Mouse (Mus musculus): ENCODE data around the gene Scn4a.

Gene Scn4a

DNA sequence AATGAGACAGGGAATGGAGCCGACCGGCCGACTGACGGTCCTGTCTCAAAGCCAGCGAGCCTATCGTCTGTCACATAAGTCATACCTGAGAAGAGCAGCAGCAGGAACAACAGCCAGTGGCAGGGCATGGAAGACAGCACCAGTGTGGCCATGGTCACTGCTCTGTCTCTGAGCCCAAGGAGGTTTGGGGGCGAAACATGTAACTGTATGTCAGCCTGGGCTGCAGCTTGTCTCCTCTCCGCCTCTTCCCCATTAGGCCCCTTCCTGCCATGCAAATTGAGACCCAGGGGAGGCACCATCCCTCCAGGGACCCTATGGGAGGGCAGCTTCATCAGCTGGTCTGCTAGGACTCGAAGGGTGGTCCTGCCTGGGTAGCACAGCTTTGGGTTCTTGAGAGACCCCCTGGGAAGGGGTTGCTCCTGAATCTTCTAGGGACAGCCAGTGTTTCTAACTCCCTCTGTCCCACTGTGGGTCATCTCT is 38.7 kb downstream of the Scn4a start, which contains the start of gene Cd79b:
Cd79b (minus strand) TSS at position 430 of the 480 bp plus-strand sequence.
- DNase-seq (ENCODE audit: low read depth, low spot score) = no peak

DNA sequence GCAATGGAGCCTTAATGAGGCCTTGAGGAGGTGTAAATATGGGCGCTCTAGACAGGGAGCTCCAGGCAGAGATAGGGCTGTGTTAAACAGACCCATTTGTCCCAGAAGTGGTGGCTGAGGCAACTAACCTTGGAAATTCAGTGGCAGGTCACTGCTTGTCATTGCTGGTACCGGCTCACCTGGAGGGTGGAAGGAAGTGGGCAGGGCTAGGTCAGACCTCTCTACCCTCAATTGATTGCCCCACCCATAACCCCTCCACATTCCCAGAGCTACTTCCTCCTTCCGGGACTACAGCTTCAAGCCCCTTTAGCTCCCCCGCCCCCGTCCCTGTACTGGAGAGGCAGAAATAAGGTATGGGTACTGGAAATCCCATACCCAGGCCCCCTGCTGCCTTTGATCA is 39.6 kb downstream of the Scn4a start:
- DNase-seq (ENCODE audit: low read depth, low spot score) = no peak

DNA sequence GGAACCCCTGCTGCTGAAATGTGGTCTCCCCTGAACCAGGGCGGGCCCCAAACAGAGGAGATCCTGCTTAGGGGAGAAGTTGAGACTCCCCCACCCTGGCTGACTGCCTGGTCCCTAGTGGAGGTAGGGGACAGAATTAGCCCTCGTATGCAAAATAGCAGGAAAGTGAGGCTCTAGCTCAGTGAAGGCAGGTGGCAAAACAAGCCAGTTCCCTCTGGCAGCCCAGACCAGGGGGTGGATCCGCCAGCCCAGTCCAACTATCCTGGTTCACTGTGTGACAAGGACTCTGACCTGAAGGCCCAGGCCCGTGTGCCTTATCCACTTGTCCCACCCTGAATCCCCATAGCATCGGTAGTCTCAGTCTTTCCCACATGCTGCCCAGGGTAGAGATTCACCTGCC is 43.0 kb downstream of the Scn4a start:
- no peak for DNase-seq (ENCODE audit: low read depth, low spot score)

DNA sequence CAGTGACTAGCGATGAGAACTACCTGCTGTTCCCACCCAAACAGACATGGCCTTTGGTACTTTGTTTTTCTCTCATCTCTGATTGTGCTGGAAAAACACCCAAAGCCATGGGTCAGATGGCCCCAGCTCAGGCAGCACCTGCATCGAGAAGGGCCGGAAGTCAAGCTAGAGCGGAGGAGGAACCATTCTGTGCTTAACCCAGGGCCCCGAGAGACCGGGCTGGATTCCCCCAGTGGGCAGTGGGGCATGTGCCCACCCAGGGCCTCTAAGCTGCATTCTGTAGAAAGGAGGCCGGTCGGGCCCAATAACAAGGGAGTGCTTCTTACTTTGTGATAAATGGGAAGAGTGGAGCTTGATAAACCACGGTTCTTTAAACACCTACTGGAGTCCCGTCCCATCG is 44.9 kb downstream of the Scn4a start:
- no peak for DNase-seq (ENCODE audit: low read depth, low spot score)

DNA sequence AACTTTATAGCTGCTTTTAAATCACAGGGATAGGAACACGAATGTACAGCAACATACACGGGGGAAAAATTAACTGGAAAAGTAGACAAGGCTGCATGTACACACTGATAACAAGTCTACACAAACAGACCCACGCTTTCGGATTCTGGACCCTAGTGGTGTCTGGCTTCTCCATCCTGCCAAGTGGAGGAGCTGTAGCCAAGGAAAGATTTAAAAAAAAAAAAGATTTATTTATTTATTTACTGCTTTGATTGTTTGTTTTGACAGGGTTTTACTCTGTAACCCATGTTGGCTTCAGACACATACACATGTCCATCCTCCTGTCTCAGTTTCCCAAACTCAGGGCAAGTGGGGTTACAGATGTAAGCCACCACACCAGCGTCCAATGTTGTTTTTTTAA is 45.7 kb downstream of the Scn4a start:
- no peak for DNase-seq (ENCODE audit: low read depth, low spot score)

DNA sequence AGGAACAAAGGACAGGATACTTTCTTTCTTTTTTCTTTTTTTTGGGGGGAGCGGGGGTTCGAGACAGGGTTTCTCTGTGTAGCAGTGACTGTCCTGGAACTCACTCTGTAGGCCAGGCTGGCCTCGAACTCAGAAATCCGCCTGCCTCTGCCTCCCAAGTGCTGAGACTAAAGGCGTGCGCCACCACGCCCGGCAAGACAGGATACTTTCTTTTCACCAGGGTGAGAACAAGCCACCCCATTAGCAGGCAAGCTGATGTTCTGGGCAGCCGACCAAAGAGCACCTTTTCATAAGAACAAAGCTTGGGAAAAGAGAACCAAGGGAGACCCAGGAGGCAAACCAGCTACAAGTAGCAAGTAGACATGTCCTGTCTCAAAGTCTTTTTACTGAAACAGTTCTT is 46.3 kb downstream of the Scn4a start:
- DNase-seq (ENCODE audit: low read depth, low spot score) = no peak

DNA sequence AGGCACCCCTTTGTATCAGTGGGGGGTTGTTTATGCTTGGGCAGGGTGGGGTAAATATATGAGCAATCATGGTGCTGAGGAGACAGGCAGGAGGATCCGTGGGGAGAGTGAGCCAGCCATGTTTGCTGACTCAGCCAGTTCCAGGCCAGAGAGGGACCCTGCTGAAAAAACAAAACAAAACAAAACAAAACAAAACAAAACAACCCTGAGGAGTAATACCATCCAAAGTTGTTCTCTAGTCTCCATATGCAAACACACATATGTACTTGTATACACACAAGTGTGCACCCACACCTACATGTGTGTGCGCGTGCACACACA is 47.1 kb downstream of the Scn4a start:
- DNase-seq (ENCODE audit: low read depth, low spot score) = no peak

DNA sequence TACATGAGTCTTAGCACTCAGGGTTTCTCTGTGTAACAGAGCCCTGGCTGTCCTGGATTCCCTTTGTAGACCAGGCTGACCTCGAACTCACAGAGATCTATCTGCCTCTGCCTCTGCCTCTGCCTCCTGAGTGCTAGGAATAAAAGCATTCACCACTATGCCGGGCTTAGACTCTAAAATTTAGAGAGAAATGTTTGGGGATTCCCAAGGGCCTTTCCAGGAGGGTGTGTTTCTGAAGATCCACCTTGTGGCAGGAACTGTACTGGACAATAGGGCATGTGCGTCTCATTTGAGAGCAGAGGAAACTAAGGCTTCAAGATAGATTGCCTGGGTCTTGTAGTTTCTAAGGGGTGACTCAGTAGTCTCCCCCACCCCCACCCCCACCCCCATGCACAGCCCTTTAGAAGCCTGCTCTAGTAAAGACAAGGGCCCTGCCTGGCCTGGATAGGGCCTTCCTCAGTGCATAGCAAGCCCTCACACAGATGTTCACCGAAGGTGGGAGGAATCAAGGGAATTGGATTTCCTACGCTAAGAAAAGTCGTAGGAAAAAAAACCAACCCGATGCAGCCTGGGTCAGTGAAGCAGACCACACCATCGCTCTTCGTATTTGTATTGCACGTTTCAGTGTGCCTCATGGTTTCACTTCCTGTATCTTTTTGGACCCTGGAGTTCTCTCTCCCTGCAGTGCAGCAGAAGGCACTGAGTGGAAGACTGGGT is 47.6 kb downstream of the Scn4a start:
- DNase-seq (ENCODE audit: low read depth, low spot score) = no peak

DNA sequence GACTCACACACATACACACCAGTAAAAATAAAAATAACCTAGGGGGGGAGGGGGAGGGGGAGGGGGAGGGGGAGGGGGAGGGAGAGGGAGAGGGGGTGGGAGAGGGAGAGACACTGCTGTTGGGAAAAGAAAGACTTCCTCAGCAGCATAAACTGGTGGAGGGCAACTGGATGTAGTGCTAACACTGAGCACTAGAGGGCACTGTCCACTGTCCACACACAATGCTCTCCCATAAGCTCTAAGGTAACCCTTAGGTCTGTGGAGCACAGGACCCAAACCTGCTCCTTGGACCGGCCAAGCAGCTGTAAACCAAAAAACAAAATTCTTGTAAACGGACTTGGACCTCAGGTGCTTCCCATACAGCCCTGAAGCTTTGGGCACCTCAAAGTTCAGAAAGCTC is 50.5 kb downstream of the Scn4a start:
- peak; percentile 18 for DNase-seq (ENCODE audit: low read depth, low spot score)

DNA sequence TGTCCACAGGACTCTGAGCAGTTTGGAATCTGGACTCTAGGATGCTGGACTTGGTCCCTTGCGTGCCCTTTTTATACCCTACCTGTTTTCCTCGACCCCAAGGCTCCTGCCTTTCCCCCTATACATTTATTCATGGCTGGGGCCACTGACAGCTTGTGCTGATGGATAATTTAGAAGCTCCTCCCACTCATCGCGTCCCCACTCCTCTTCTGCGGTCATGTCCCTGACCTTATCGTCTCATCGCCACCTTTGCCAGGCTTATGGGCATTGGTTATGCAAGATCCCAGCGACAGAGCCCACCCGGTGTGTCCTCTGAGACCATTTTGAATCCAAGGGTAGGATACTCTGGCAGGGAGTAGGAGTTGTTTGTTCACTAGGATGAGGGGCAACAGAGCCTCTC is 51.3 kb downstream of the Scn4a start, which contains the start of gene Gh:
Gh (minus strand) TSS at position 101 of the 400 bp plus-strand sequence.
- no peak for DNase-seq (ENCODE audit: low read depth, low spot score)

DNA sequence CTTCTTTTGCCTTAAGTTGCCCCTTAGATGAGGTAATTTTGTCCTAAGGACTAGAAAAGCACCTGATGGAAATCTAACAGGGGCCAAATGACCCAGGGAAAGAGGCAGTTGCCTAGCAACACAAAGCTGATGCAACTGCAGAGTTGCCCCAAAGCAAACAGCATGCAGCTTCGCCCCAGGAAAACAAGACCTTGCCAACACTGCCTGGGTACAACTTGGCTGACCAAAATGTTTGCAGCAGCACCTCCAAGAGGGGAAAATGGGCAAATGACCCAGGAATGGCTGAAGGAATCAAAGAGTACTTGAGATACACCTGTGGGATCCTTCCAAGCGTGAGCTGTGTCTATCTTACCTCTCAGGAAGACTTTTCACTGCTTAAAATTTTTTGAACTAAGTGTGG is 61.2 kb downstream of the Scn4a start:
- DNase-seq (ENCODE audit: low read depth, low spot score) = no peak

DNA sequence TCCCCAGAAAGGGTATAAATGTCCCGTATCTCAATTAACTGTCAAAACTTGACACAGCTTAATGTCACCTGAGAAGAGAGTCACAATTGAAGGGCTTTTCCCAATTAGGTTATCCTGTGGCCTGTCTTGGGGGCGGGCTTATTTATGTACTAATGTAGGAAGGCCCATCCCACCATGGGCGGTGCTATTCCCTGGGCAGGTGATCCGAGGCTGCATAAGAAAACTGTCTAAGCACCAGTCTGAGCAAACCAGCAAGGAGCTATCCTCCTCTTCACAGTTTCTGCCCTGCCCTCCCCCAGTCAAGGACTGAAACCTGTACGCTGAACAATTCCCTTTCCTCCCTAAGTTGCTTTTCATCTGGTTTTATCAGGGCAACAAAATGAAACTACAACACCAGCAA is 62.7 kb downstream of the Scn4a start:
- DNase-seq (ENCODE audit: low read depth, low spot score) = no peak

DNA sequence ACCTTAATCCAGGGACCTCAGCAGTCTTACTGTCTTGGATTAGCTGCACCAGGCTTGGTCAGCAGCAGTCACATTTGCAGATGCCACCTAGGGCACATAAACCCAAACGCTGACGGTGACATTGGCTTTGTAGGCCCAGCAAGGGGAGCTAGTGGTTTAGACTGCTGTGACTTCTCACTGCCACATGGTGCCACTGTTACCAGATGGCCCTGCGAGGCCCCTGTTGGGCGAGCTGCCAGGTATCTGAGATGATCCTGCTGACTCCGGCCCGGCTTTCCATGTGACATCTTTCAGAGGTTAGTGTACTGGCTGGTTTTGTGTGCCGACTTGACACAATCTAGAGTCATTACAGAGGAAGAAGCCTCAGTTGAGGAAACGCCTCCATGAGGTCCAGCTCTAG is 63.7 kb downstream of the Scn4a start:
- DNase-seq (ENCODE audit: low read depth, low spot score) = no peak

DNA sequence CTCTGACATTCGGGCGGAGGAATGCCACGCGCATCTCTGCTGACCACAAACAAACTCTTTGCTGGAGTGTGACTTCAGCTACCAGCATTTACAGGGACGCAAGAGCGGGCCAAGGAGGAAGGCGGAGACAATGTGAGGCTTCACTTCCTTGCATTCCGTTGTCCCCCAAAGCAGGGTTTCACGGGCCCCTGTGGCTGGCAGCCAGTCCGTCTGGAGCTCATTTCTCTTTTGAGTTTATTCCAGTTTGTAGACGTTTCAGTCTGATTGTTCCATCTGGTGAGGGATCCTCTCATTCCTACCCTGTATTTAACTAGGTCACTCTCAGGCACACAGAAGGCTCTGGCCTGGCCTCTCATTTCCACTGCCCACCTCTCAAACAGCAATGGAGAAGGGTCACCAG is 66.1 kb downstream of the Scn4a start:
- DNase-seq (ENCODE audit: low read depth, low spot score) = no peak

DNA sequence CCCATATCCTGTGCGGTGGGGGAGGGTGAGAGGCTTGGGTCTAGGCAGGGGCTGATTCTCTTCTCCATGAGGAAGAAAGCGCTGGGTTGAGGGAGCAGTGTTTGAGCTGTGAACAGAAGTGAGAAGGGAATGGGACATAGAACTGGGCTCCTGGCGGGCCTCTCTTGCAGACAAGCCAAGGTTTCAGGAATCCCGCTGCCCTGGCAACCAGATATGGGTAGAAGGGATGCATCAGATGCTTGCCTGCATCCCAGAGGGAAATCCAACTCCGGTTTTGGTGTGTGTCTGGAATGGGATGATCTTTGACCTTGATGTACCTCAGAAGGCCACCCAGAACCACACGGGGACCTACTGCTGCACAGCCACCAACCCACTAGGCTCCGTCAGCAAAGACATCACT is 66.9 kb downstream of the Scn4a start:
- no peak for DNase-seq (ENCODE audit: low read depth, low spot score)

DNA sequence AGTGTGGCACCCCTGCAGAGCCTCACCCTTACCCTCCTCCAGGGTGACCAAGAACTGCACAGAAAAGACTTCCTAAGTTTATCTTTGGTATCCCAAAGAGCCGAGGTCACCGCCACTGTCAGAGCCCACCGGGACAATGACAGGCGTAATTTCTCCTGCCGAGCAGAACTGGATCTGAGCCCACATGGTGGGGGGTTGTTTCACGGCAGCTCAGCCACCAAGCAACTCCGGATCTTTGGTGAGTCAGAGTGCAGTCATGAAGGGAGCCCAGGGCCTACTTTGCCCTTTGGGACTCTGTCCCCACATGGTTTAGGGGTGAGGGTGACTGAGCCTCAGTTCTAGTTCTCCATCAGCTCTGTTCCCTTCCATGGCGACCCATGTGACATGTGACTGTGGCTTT is 69.0 kb downstream of the Scn4a start:
- no peak for DNase-seq (ENCODE audit: low read depth, low spot score)

DNA sequence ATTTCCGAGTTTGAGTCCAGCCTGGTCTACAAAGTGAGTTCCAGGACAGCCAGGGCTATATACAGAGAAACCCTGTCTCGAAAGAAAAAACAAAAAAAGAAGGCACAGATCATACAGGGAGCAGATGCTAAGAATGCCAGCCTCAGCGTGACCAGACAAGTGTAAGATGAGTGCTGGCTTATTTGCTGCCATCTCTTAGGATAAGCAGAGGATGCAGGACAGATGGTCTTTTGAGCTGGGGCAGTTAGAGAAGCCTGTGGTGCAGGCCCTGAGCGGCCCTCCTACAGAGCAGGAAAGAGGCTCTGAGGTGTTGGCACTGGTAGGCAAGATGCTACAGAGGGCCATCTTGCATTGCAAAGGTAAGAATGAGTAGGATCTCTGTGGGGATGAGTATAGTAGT is 69.7 kb downstream of the Scn4a start:
- no peak for DNase-seq (ENCODE audit: low read depth, low spot score)

DNA sequence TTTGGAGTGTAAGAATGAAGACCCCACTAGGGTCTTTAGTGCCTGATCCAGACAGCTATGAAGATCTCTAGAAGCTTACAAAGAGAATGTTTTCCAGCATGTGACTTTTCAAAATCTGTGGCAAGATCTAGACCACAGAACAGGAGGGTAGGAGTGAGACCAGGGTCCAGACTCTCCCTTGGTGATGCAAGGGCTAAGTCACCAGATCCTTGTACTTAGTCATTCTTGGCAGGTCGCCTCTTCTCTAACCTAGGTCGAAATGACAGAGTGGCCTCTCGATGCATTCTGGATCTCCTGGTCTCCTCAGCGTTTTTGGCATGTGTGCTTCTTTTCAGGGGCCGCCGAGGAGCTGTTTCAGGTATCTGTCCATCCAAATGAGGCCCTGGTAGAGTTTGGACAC is 70.6 kb downstream of the Scn4a start:
- no peak for DNase-seq (ENCODE audit: low read depth, low spot score)

DNA sequence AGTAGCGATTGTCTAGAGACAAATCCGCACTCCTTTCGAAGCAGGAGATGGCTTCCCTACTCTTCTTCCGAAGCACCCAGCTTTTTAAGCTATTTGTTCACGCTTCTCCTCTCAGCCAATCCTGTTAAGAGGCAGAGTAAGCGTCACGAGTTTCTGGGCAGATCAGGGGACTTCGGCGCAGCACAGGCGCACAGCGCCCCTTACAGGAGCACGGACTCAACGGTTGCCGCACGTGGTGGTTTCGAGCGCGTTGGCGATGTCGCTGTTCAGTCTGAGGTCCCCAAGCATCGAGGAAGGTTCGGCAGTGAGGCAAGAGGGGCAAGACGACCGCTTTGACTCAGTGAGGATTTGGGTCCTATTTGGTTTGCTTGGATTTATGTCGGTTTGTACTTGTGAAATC is 76.6 kb downstream of the Scn4a start, which contains the start of gene Tcam1:
Tcam1 (plus strand) TSS at position 219 of the 400 bp plus-strand sequence.
- peak; percentile 93 for DNase-seq (ENCODE audit: low read depth, low spot score)

DNA sequence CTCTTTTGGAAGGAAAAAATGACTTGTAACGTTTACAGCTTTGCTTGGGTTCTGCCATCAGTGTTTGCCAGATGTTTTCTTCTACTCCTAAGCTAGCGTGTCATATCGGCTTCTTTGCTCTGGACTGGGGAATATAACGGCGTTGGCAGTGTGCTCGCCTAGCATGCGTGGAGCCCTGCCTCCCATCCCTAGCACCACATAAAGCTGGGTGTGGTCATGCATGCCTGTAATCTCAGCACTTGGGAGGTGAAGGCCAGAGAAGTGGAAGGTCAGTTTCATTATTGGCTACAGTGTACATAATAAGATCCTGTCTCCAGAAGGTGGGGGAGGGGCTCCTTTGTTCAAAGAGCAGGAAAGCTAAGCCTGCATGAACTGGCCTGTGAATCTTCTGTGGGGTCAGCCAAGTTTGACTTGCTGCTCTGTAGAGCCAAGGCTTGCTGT is 78.1 kb downstream of the Scn4a start:
- DNase-seq (ENCODE audit: low read depth, low spot score) = no peak

DNA sequence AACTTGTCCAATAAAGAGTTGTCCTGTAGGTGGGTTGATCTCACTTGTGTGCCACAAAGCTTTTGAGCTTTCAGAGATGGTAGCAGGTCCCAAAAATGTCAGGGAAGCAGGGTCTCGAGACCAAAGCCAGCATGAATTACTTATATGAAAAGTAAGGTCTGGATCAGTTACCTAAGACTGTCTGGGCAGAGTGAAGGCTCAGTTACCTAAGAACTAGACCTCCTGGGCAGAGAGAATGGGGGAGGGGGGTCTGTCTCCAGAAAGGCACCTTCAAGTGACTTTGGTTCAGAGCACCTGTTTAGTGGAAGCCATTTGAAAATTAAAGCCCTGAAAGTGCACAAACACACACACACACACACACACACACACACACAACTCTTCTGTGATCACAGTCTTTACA is 78.7 kb downstream of the Scn4a start:
- DNase-seq (ENCODE audit: low read depth, low spot score) = no peak

DNA sequence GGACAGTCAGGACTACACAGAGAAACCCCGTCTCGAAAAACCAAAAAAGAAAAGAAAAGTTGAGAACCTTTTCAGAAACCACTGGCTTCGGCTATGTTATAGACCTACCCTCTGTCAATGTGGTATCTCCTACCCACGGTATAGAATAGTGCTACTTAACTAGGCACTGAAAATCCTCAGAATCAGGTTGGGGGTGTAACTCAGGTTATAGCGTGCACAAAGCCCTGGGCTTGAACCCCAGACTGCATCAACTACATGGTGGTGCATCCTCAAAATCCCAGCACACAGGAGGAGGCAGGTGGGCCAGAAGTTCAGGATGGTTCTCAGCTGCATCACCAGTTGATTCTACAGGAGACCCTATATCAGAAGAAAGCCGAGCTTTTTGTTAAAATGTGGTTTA is 79.3 kb downstream of the Scn4a start:
- no peak for DNase-seq (ENCODE audit: low read depth, low spot score)

DNA sequence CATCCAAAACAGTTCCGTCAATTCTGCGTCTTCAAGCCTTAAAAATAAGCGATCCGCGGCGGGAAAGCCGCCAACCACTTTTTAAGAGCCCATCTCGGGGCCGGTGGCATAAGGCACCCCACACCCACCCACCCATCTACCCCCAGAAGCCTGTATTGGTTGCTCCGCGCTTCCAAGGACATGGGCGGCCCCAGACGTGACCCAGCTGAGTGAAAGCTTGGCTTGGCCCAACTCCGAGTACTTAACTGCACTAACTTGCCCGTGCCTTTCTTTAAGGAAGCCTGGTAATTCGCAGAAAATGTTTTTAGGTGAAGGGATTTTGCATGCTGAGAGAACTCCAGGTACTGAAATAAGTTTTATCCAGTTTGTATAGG is 79.8 kb downstream of the Scn4a start:
- DNase-seq (ENCODE audit: low read depth, low spot score) = no peak
